Mouse (Mus musculus) hindbrain, embryonic 13.5 days (tissue): ENCODE data around the gene Rnf220. TPM values are rescaled to one million over a fixed set of nuclear protein-coding genes. Genes with fewer than 3 reads are reported as not detected.
A peak's percentile ranks its signal among the peaks of the same experiment; 100 is the strongest.

ENCODE experiments used
- ATAC-seq: fragments of 200-750 bp; cut with Nextera tagmentation; 2 replicates; pipeline ENCODE4 v1.8.0; 2017; ENCODE audit warnings: moderate TSS enrichment; ENCODE audit not compliant: low FRiP score
- H3K27ac ChIP-seq: fragments of 300-500 bp; sonication (generic); 2 replicates; pipeline ENCODE4 v1.5.1; 2015; ENCODE audit warnings: inconsistent platforms, mild to moderate bottlenecking, moderate library complexity
- H3K27me3 ChIP-seq: fragments of 300-500 bp; sonication (generic); 2 replicates; pipeline ENCODE4 v1.6.1; 2015; ENCODE audit warnings: mild to moderate bottlenecking, inconsistent platforms
- H3K36me3 ChIP-seq: fragments of 300-500 bp; sonication (generic); 2 replicates; pipeline ENCODE4 v1.6.1; 2015; ENCODE audit warnings: mild to moderate bottlenecking, inconsistent platforms
- H3K4me1 ChIP-seq: fragments of 300-500 bp; sonication (generic); replicated peaks from 2 replicates; pipeline ENCODE4 v1.6.1; 2015; ENCODE audit warnings: inconsistent platforms
- H3K4me2 ChIP-seq: fragments of 300-500 bp; sonication (generic); 2 replicates; pipeline ENCODE4 v1.6.1; 2015; ENCODE audit warnings: inconsistent platforms, mild to moderate bottlenecking, moderate library complexity
- H3K4me3 ChIP-seq: fragments of 300-500 bp; sonication (generic); 2 replicates; pipeline ENCODE4 v1.5.1; 2015; ENCODE audit warnings: mild to moderate bottlenecking, inconsistent platforms
- H3K9ac ChIP-seq: fragments of 300-500 bp; sonication (generic); 2 replicates; pipeline ENCODE4 v1.6.1; 2015; ENCODE audit warnings: mild to moderate bottlenecking, inconsistent platforms
- H3K9me3 ChIP-seq: fragments of 300-500 bp; sonication (generic); 2 replicates; pipeline ENCODE4 v1.6.1; 2016; ENCODE audit warnings: inconsistent platforms
- WGBS: fragments of 180-500 bp; shearing (Covaris S2); methylation state at CpG from one replicate; pipeline ENCODE4 v1.1.7; 2015; 5-methylcytosine and 5-hydroxymethylcytosine counted together
- polyA plus RNA-seq: library from polyadenylated mRNA; unstranded; fragments of >200 nt; fragmentation: Nextera tagmentation; extraction: Ambion mirVana; gene quantifications from 2 replicates; pipeline ENCODE4 v1.2.1, GENCODE M21; 2015

Gene Rnf220
- polyA plus RNA-seq, 1 experiment from 2014 or later, result 102 TPM

DNA sequence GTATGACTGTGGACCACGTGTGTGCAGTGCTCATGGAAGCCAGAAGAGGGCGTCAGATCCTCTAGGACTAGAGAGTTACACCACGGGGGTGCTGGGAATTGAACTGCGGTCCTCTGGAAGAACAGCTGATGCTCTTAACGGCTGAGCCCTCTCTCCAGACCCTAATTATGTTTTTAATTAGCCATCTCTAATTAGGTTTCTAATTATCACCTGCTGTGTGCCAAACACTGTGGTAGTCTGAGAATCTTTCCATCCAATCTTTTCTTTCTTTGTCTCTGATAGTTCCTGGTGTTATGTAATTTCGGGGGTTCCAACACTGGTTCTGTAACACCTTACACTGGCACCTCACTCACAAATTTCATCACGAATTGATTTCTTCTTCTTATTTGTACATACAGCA lies 75.8 kb downstream of the Rnf220 start:
- ATAC-seq, result no peak
- Histone ChIP-seq H3K9me3 (0 out of 2 replicates have a peak, but pooled peaks cover 6% of the 10 kb centered on the region), H3K4me2 (no peak overlapping the region), H3K4me3 (no peak overlapping the region), H3K27me3 (peaks cover 88% of the 10 kb centered on the region), H3K9ac (no peak overlapping the region), H3K36me3 (no peaks in the 10 kb centered on the region), H3K4me1 (no peaks in the 10 kb centered on the region), H3K27ac (no peak overlapping the region)
- 86% methylated on average over 7 of the region's 7 CpGs for WGBS

- H3K36me3 ChIP-seq, result no peaks in the 10 kb centered on the region
- H3K27me3 ChIP-seq, result peaks cover 97% of the 10 kb centered on the region
- H3K4me1 ChIP-seq, result peaks cover 19% of the 10 kb centered on the region
- 0 out of 2 replicates have a peak, but pooled peaks cover 6% of the 10 kb centered on the region for H3K9me3 ChIP-seq
- H3K27ac ChIP-seq, result no peak overlapping the region
- H3K4me2 ChIP-seq, result no peak overlapping the region
- no peak for ATAC-seq
- no peak overlapping the region for H3K4me3 ChIP-seq
- no peak overlapping the region for H3K9ac ChIP-seq
- 55% methylated on average over 1 of the region's 1 CpGs for WGBS
Observed at GRCm38 (mm10) chr4:117416827-117417226, 80.0 kb downstream of the Rnf220 start.

- Histone ChIP-seq H3K36me3 (no peaks in the 10 kb centered on the region), H3K4me3 (no peak overlapping the region), H3K9ac (no peak overlapping the region), H3K9me3 (no peaks in the 10 kb centered on the region), H3K27ac (peak overlapping the region; percentile 50), H3K4me1 (peaks cover 54% of the 10 kb centered on the region), H3K4me2 (no peak overlapping the region), H3K27me3 (peaks cover 99% of the 10 kb centered on the region)
- no peak for ATAC-seq
- 16% methylated on average over 3 of the region's 3 CpGs for WGBS
Observed at GRCm38 (mm10) chr4:117410049-117410410, 86.8 kb downstream of the Rnf220 start.

DNA sequence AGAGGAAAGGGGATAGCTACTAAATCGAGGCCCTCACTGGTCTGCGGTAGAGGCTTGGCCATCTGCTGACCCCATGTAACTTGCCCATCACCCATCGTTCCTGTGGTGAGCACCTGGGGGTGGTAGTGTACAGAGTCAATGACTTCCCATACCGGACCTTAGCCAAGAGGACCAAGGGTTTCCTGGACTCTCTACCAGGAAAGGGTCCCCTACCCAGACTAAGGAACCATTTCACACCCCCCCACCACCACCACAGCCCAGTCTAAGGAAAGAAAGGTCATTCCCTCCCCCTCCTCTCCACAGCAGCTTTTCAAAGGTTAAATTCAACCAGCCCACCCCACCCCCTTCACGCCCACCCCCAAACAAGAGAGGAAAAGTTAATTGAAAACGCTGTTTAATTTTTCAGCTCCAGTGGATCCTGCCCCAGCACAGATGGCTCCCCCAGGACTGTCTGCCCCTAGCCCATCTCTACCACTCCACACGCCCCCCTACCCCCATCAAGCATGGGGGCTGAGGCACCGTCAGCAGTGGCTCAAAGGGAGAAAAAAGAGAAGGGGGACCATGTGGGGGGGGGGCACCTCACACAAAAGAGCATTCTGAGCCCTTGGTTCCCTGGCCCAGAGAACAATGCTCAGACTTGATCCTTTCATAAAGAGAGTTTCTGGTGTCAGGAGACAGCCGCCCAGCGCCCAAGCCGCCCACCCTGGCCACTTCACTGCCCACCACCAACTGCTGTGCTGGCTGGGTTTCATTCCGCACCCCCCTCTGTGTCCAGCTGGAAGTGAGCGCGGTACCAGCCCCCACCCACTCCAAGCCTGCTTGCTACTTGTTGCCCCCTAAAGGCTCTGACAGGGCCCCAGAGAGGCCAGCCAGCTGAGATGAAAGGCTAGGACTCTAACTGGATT lies 87.5 kb downstream of the Rnf220 start:
- Histone ChIP-seq H3K4me3 (no peak overlapping the region), H3K36me3 (no peaks in the 10 kb centered on the region), H3K9me3 (no peaks in the 10 kb centered on the region), H3K4me1 (peaks cover 51% of the 10 kb centered on the region), H3K4me2 (no peak overlapping the region), H3K9ac (no peak overlapping the region), H3K27me3 (peaks cover 99% of the 10 kb centered on the region), H3K27ac (peak overlapping the region; percentile 50; the same call in 1 of the 2 replicates)
- ATAC-seq, result peak; percentile 57; the same call in 1 of the 2 replicates
- 22% methylated on average over 13 of the region's 14 CpGs for WGBS

- 64% methylated on average over 5 of the region's 5 CpGs for WGBS
Observed at GRCm38 (mm10) chr4:117407945-117408344, 88.9 kb downstream of the Rnf220 start.

DNA sequence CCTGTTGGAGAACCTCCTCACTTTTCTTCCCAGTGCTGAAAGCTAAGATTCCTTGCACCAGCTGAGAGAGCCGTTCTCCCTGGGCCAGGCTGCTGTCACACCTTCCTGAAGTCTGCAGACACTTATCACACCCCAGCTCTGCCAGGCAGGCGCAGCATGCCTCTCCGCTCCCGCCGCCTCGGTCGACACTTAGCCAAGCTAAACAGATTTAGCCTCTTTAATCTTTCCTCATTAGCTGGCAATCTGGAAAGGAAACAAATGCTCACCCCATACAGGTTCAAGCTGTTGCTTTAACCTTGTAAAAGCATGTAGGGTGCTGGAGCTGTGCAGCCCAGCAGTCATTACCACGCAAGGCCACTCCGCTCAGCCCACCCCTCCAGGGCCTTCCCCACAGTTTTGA lies 90.9 kb downstream of the Rnf220 start:
- WGBS, result 48% methylated on average over 9 of the region's 9 CpGs
- no peak for ATAC-seq
- H3K27ac ChIP-seq, result no peak overlapping the region
- H3K4me2 ChIP-seq, result no peak overlapping the region
- H3K4me1 ChIP-seq, result peaks cover 40% of the 10 kb centered on the region
- H3K36me3 ChIP-seq, result no peaks in the 10 kb centered on the region
- no peak overlapping the region for H3K9ac ChIP-seq
- H3K9me3 ChIP-seq, result no peaks in the 10 kb centered on the region
- no peak overlapping the region for H3K4me3 ChIP-seq
- H3K27me3 ChIP-seq, result peaks cover 100% of the 10 kb centered on the region

More at GRCm38 (mm10) chr4:117407945-117408344, 88.9 kb downstream of the Rnf220 start:
- Histone ChIP-seq H3K27me3 (peaks cover 99% of the 10 kb centered on the region), H3K4me3 (no peak overlapping the region), H3K9me3 (no peaks in the 10 kb centered on the region), H3K9ac (no peak overlapping the region), H3K4me2 (no peak overlapping the region), H3K36me3 (no peaks in the 10 kb centered on the region), H3K4me1 (peaks cover 56% of the 10 kb centered on the region), H3K27ac (no peak overlapping the region)
- ATAC-seq, result no peak

DNA sequence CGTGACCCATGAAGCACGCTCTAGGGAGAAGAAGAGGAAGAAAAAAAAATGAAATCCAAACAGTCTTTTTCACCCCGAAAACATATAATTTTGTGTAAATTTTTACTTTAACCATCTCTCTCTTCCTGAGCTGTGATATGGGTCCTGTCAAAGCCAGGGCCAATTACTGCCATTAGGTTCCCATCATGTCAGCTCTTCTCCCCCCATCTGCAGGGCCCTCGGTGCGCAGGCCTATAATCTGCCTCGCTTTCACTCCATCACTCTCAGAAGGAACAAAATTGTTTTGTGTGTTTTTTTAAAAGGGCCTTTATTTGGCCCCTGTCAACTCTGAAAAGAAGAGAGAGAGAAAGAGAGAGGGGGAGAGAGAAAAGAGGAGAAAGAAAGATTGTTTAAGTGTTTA lies 91.6 kb downstream of the Rnf220 start:
- Histone ChIP-seq H3K4me2 (no peak overlapping the region), H3K9me3 (no peaks in the 10 kb centered on the region), H3K4me3 (no peak overlapping the region), H3K36me3 (no peaks in the 10 kb centered on the region), H3K9ac (no peak overlapping the region), H3K27me3 (peaks cover 100% of the 10 kb centered on the region), H3K27ac (no peak overlapping the region), H3K4me1 (peaks cover 33% of the 10 kb centered on the region)
- 61% methylated on average over 6 of the region's 6 CpGs for WGBS
- ATAC-seq, result no peak

DNA sequence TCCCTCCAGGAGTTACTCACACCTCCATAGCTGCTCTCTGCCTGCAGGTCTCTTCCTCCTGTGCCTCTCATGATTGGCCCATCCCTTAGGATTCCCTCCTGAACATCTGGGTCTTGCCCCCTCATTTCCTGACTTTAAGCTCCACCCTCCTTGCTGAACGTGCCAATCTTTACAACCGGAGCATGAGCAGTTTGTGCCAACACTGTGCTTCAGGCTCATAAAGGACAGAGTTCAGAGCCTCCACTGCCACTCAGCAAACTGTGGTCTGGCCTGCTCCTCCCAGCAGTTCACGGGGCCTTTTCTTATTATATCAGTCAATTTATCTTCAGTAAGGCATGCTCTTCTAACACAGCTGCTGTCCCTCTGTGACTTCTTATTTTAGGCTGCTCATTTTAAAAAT lies 93.4 kb downstream of the Rnf220 start:
- no peak for ATAC-seq
- Histone ChIP-seq H3K27me3 (peaks cover 99% of the 10 kb centered on the region), H3K36me3 (no peaks in the 10 kb centered on the region), H3K4me3 (no peak overlapping the region), H3K9me3 (no peaks in the 10 kb centered on the region), H3K4me2 (no peak overlapping the region), H3K9ac (no peak overlapping the region), H3K4me1 (peaks cover 23% of the 10 kb centered on the region), H3K27ac (no peak overlapping the region)
- 48% methylated on average over 3 of the region's 3 CpGs for WGBS

DNA sequence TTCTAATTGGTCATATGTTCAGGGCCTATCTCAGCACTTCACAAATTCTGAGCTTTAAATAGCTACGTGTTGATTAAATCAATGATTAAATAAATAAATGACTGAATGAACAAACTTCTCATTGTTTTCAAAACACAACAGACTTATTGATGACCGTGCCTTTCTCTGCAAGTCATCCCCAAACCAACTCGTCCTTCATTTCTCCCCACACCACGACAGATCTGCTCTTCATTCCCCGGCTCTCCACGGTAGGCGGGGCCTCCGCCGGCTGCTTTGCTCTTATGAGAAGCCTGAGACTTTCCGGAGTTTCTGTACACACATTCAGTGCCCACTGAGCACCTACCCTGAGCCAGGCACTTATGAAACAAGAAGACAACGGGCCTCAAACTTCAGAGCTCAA lies 99.7 kb downstream of the Rnf220 start:
- peaks cover 99% of the 10 kb centered on the region for H3K27me3 ChIP-seq
- 70% methylated on average over 11 of the region's 11 CpGs for WGBS
- no peak overlapping the region for H3K27ac ChIP-seq

DNA sequence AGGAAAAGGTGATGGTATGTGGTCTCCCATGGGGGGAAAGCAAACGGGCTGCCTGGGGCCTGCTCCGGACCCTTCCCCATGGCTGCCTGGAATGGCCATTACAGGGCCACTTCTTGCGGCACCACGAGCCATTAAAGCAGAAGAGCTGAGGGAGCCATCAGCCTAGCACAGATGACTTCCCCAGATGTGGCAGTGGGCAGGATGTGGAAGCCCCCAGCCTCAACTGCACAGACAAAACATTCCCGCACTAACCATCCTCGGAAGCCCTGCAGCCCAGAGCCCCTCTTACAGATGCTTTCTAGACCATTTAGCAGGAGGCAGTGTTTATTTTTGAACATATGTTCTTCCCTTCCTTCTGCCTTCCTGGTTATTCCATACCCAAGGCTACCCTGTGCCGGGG lies 103.8 kb downstream of the Rnf220 start:
- no peak for ATAC-seq
- Histone ChIP-seq H3K4me2 (no peak overlapping the region), H3K9me3 (no peaks in the 10 kb centered on the region), H3K36me3 (no peaks in the 10 kb centered on the region), H3K27me3 (peaks cover 98% of the 10 kb centered on the region), H3K27ac (no peak overlapping the region), H3K4me3 (no peak overlapping the region), H3K9ac (no peak overlapping the region), H3K4me1 (peaks cover 42% of the 10 kb centered on the region)
- 42% methylated on average over 7 of the region's 7 CpGs for WGBS

More for the DNA sequence above, 99.7 kb downstream of the Rnf220 start:
- H3K4me2 ChIP-seq, result no peak overlapping the region
- no peak overlapping the region for H3K9ac ChIP-seq
- ATAC-seq, result no peak
- H3K4me3 ChIP-seq, result no peak overlapping the region
- no peaks in the 10 kb centered on the region for H3K36me3 ChIP-seq
- no peaks in the 10 kb centered on the region for H3K9me3 ChIP-seq
- peaks cover 27% of the 10 kb centered on the region for H3K4me1 ChIP-seq

DNA sequence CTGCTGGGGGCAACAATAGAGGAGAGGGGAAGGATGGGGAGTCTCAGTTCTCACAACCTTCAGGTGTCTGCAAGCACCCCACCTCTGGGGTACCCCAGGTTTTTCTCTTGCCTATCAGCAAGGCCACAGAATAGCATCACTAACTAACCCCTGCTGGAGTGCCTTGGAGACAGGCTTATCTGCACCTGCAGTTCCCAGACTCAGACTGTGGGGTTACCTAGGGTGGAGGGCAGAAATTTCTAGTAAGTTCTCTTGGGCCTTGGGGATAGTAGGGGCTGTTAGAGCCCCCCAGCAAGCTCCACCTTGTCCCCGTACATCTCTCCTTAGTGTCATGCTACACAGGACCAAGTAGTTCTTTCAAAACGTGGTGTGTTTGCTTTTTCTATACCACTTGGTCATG lies 104.5 kb downstream of the Rnf220 start:
- Histone ChIP-seq H3K4me2 (peak overlapping the region; percentile 27; the same call in 1 of the 2 replicates), H3K9ac (0 out of 2 replicates have a peak overlapping the region, but pooled peaks have one; percentile 26), H3K9me3 (no peaks in the 10 kb centered on the region), H3K27me3 (peaks cover 97% of the 10 kb centered on the region), H3K27ac (no peak overlapping the region), H3K4me3 (no peak overlapping the region), H3K36me3 (no peaks in the 10 kb centered on the region), H3K4me1 (peaks cover 38% of the 10 kb centered on the region)
- 0 out of 2 replicates have a peak, but pooled peaks have one; percentile 11 for ATAC-seq
- WGBS, result 40% methylated on average over 2 of the region's 2 CpGs

GRCm38 (mm10) chr4:117391966-117392365 lies 104.9 kb downstream of the Rnf220 start:
- H3K4me3 ChIP-seq, result no peak overlapping the region
- 2% methylated on average over 9 of the region's 9 CpGs for WGBS

More at GRCm38 (mm10) chr4:117391966-117392365, 104.9 kb downstream of the Rnf220 start:
- peak; percentile 55 for ATAC-seq
- H3K36me3 ChIP-seq, result no peaks in the 10 kb centered on the region
- H3K9me3 ChIP-seq, result no peaks in the 10 kb centered on the region
- H3K27ac ChIP-seq, result no peak overlapping the region
- H3K4me1 ChIP-seq, result peaks cover 35% of the 10 kb centered on the region
- H3K9ac ChIP-seq, result 0 out of 2 replicates have a peak overlapping the region, but pooled peaks have one; percentile 26
- H3K4me2 ChIP-seq, result peak overlapping the region; percentile 27
- peaks cover 96% of the 10 kb centered on the region for H3K27me3 ChIP-seq
